Mouse (Mus musculus): ENCODE data around the gene Plxnc1. TPM values are rescaled to one million over a fixed set of nuclear protein-coding genes. Genes with fewer than 3 reads are reported as not detected.

Gene Plxnc1
- polyA plus RNA-seq, 1 experiment from 2014 or later: 2.2 TPM

GRCm38 (mm10) chr10:94794666-94795244 is 149.9 kb downstream of the Plxnc1 start:
- Histone ChIP-seq H3K27ac (replicated peaks) (no peak overlapping the region), H3K27me3 (ENCODE audit: low read depth, poor library complexity, severe bottlenecking) (no peaks in the 10 kb centered on the region), H3K9me3 (replicated peaks) (no peaks in the 10 kb centered on the region), H3K36me3 (peaks cover 67% of the 10 kb centered on the region), H3K4me1 (no peaks in the 10 kb centered on the region), H3K4me3 (no peak overlapping the region)
- DNase-seq (ENCODE audit: low spot score): no peak
- 90% methylated on average over 5 of the region's 5 CpGs for WGBS

DNA sequence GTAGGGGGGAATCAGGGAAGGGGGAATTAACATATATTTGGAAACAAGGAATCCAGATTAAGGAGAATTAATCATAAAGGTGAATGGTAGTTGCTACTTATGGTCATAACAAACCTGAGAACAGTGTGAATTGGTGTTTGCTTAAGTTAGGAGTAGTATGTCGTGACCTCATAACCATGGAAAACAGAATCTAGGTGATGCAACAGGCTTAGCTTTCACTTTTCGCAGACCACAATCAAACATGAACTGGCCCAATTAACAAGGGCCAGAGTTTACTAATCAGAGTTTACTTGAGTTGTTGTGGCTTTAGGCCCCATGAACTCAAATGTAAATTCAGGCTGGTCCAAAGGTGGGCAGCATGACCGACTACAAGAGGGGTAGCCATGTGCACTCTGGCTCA is 150.7 kb downstream of the Plxnc1 start:
- WGBS: 88% methylated on average over 3 of the region's 3 CpGs
- Histone ChIP-seq H3K4me3 (no peak overlapping the region), H3K36me3 (peaks cover 70% of the 10 kb centered on the region), H3K4me1 (no peaks in the 10 kb centered on the region), H3K9me3 (replicated peaks) (no peaks in the 10 kb centered on the region), H3K27ac (replicated peaks) (no peak overlapping the region), H3K27me3 (ENCODE audit: low read depth, poor library complexity, severe bottlenecking) (no peaks in the 10 kb centered on the region)
- no peak for DNase-seq (ENCODE audit: low spot score)

DNA sequence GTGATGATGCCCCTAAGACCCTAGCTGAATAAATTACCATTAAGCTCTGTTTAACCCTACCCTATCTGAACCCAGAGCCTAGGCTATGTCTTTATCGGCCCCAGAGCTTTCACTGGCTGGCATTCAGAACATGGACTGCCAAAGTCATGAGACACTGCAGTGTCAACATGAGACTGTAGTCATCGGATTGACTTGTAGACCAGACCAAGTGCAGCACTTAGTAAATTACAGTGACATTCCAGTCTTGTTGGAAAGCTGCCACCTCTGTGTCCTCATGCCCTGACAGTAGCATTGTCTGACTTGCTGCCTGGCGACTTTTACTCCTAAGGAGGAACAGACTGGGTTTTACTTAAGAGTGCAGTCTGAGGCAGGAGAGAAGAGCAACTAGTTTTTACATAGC is 155.4 kb downstream of the Plxnc1 start:
- H3K4me1 ChIP-seq: no peaks in the 10 kb centered on the region
- no peak for DNase-seq (ENCODE audit: low spot score)
- 83% methylated on average over 3 of the region's 3 CpGs for WGBS

GRCm38 (mm10) chr10:94780618-94781262 is 163.9 kb downstream of the Plxnc1 start:
- H3K36me3 ChIP-seq: peaks cover 24% of the 10 kb centered on the region
- WGBS: 88% methylated on average over 3 of the region's 3 CpGs
- no peak for DNase-seq (ENCODE audit: low spot score)

More for the DNA sequence above, 155.4 kb downstream of the Plxnc1 start:
- H3K27ac ChIP-seq (replicated peaks): no peak overlapping the region
- no peaks in the 10 kb centered on the region for H3K27me3 ChIP-seq (ENCODE audit: low read depth, poor library complexity, severe bottlenecking)
- no peak overlapping the region for H3K4me3 ChIP-seq
- no peaks in the 10 kb centered on the region for H3K9me3 ChIP-seq (replicated peaks)
- peaks cover 56% of the 10 kb centered on the region for H3K36me3 ChIP-seq

GRCm38 (mm10) chr10:94779319-94779718 is 165.3 kb downstream of the Plxnc1 start:
- Histone ChIP-seq H3K4me1 (no peaks in the 10 kb centered on the region), H3K36me3 (peaks cover 30% of the 10 kb centered on the region), H3K9me3 (replicated peaks) (no peaks in the 10 kb centered on the region), H3K27ac (replicated peaks) (no peak overlapping the region), H3K4me3 (no peak overlapping the region), H3K27me3 (ENCODE audit: low read depth, poor library complexity, severe bottlenecking) (no peaks in the 10 kb centered on the region)
- whole genome bisulfite sequencing: 93% methylated on average over 4 of the region's 4 CpGs
- DNase-seq (ENCODE audit: low spot score): no peak

More at GRCm38 (mm10) chr10:94780618-94781262, 163.9 kb downstream of the Plxnc1 start:
- H3K9me3 ChIP-seq (replicated peaks): no peaks in the 10 kb centered on the region
- H3K4me1 ChIP-seq: no peaks in the 10 kb centered on the region
- H3K4me3 ChIP-seq: no peak overlapping the region
- H3K27ac ChIP-seq (replicated peaks): no peak overlapping the region
- no peaks in the 10 kb centered on the region for H3K27me3 ChIP-seq (ENCODE audit: low read depth, poor library complexity, severe bottlenecking)

DNA sequence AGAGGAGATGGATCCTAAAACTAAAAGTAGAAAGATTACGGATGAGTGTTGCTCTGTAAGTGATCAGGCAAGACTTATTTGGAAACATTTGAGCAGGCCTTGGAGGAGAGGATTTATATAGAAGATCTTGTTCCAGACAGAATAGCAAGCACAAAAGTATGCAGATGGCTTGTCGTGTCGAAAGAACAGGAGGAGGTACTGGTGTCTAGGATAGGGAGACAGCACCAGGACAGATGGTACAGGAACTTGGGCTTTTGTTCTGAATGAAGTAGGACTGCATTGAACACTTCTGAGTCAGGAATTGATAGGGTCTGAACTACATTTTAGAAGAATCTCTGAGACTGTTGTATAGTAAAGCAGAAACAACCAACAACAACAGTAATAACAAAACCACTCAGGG is 167.1 kb downstream of the Plxnc1 start:
- Histone ChIP-seq H3K4me1 (no peaks in the 10 kb centered on the region), H3K27ac (replicated peaks) (no peak overlapping the region), H3K4me3 (no peak overlapping the region), H3K36me3 (peaks cover 31% of the 10 kb centered on the region), H3K9me3 (replicated peaks) (no peaks in the 10 kb centered on the region), H3K27me3 (ENCODE audit: low read depth, poor library complexity, severe bottlenecking) (no peaks in the 10 kb centered on the region)
- WGBS: 93% methylated on average over 3 of the region's 3 CpGs
- no peak for DNase-seq (ENCODE audit: low spot score)

DNA sequence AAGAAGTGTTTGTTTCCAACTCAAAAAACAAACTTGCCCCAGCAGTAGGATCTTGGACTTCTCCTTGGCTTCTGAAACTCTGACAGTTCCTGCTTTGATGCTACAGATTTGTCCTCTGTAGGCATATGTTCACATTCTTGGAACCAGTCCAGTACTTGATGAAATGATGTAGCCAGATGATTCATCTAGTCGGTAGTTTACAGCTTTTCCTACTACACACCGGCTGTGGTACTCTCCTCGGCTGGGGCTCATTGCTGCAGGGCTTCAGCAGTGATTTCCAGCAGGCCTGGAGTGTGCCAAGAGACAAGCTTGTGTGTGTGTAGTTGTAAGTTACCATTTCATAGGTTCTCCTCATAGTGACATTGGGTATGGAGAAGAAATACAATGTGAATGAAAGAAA is 173.1 kb downstream of the Plxnc1 start:
- H3K27me3 ChIP-seq (ENCODE audit: low read depth, poor library complexity, severe bottlenecking): no peaks in the 10 kb centered on the region
- 89% methylated on average over 3 of the region's 3 CpGs for WGBS

GRCm38 (mm10) chr10:94747011-94747410 is 197.6 kb downstream of the Plxnc1 start:
- WGBS: 89% methylated on average over 2 of the region's 2 CpGs
- Histone ChIP-seq H3K27me3 (ENCODE audit: low read depth, poor library complexity, severe bottlenecking) (no peaks in the 10 kb centered on the region), H3K4me1 (no peaks in the 10 kb centered on the region), H3K27ac (replicated peaks) (no peak overlapping the region), H3K36me3 (peaks cover 30% of the 10 kb centered on the region), H3K9me3 (replicated peaks) (no peaks in the 10 kb centered on the region), H3K4me3 (no peak overlapping the region)
- no peak for DNase-seq (ENCODE audit: low spot score)

More for the DNA sequence above, 173.1 kb downstream of the Plxnc1 start:
- DNase-seq (ENCODE audit: low spot score): no peak
- H3K36me3 ChIP-seq: peaks cover 19% of the 10 kb centered on the region
- no peaks in the 10 kb centered on the region for H3K9me3 ChIP-seq (replicated peaks)
- no peak overlapping the region for H3K4me3 ChIP-seq
- H3K27ac ChIP-seq (replicated peaks): no peak overlapping the region
- H3K4me1 ChIP-seq: no peaks in the 10 kb centered on the region

DNA sequence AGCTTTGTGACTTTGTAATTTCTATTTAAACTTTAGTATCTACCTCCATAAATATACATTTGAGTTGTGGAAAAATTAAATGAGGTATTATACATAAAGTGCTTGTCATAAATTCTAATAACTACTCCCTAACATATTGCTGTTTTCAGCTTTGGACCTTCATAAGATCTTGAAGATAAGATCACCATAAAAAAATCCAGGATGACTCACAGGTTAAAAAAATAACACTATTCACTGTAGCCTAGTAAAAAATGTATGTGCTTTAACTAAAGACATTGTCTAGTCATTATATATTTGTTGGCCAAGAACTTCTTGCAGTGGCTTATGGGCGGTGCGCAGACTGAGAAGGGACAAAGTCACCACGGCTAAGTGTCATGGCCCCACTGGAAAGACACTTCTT is 203.2 kb downstream of the Plxnc1 start:
- 97% methylated on average over 3 of the region's 3 CpGs for WGBS
- H3K27me3 ChIP-seq (ENCODE audit: low read depth, poor library complexity, severe bottlenecking): no peaks in the 10 kb centered on the region

More for the DNA sequence above, 203.2 kb downstream of the Plxnc1 start:
- Histone ChIP-seq H3K4me3 (no peak overlapping the region), H3K36me3 (peaks cover 17% of the 10 kb centered on the region), H3K9me3 (replicated peaks) (no peaks in the 10 kb centered on the region), H3K27ac (replicated peaks) (no peak overlapping the region), H3K4me1 (no peaks in the 10 kb centered on the region)
- DNase-seq (ENCODE audit: low spot score): no peak
